Mouse (Mus musculus) heart, adult 2 months (tissue): ENCODE data around the gene Tlcd1. TPM values are rescaled to one million over a fixed set of nuclear protein-coding genes. Genes with fewer than 3 reads are reported as not detected.
"Not testable (repeated sequence)": the region's sequence is repeated elsewhere in the genome, so short reads cannot be mapped to it uniquely, and the experiment has no call there.

Experiments
- DNase-seq, 2 experiments: peaks; one replicate each; pipeline ENCODE4 v3.0.0; 2021
- H3K27ac ChIP-seq: fragments of 200-600 bp; 2 replicates; pipeline ENCODE4 v1.8.1; 2022
- H3K27me3 ChIP-seq: fragments of 200-500 bp; 2 replicates; pipeline ENCODE4 v1.6.1; 2012; ENCODE audit warnings: mild to moderate bottlenecking, low read length, inconsistent platforms, mixed read lengths; ENCODE audit not compliant: control insufficient read depth, insufficient read depth
- H3K36me3 ChIP-seq: fragments of 200-500 bp; 2 replicates; pipeline ENCODE4 v1.6.1; 2012; ENCODE audit warnings: low read length, inconsistent platforms; ENCODE audit not compliant: control insufficient read depth, insufficient read depth
- H3K4me1 ChIP-seq: fragments of 200-500 bp; 2 replicates; pipeline ENCODE4 v1.6.1; 2011; ENCODE audit warnings: low read length; ENCODE audit not compliant: control insufficient read depth, insufficient read depth
- H3K4me3 ChIP-seq: fragments of 200-600 bp; 2 replicates; pipeline ENCODE4 v1.8.1; 2022
- H3K79me2 ChIP-seq: fragments of 200-500 bp; replicated peaks from 2 replicates; pipeline ENCODE4 v1.6.1; 2012; ENCODE audit warnings: mild to moderate bottlenecking, inconsistent platforms, low read length, moderate library complexity, mixed read lengths; ENCODE audit not compliant: control insufficient read depth, insufficient read depth
- H3K9ac ChIP-seq: fragments of 200-500 bp; 2 replicates; pipeline ENCODE4 v1.6.1; 2012; ENCODE audit warnings: low read depth, mild to moderate bottlenecking, control low read depth, inconsistent platforms, low read length, mixed read lengths
- CTCF ChIP-seq: fragments of 200-600 bp; IDR thresholded peaks from 2 replicates; pipeline ENCODE4 v1.8.1; 2022; ENCODE audit warnings: antibody characterized with exemption, mild to moderate bottlenecking, moderate library complexity
- EP300 ChIP-seq: fragments of 200-500 bp; IDR thresholded peaks from 2 replicates; pipeline ENCODE4 v1.6.1; 2011; ENCODE audit warnings: low read depth, low read length, control low read depth; ENCODE audit not compliant: insufficient read depth
- POLR2A ChIP-seq: fragments of 200-500 bp; IDR thresholded peaks from 2 replicates; pipeline ENCODE4 v1.6.1; 2011; ENCODE audit warnings: mild to moderate bottlenecking, low read depth, low read length, control low read depth; ENCODE audit not compliant: insufficient read depth
- WGBS: fragments of 180-500 bp; shearing (Covaris S2); methylation state at CpG from one replicate; pipeline ENCODE4 v1.1.7; 2018; 5-methylcytosine and 5-hydroxymethylcytosine counted together
- intact Hi-C: fragments of 180-260 bp; cut with DNase I; formaldehyde crosslinking; loops from one replicate; pipeline ENCODE4 v1.15.1; 2025
- polyA plus RNA-seq: library from polyadenylated mRNA; depleted of rRNA; stranded (reverse); fragments of >200 nt; gene quantifications from 2 replicates; pipeline ENCODE4 v1.2.3, GENCODE M21; 2012
- total RNA-seq, 2 experiments: library from RNA; stranded (reverse); gene quantifications; 2 replicates each; pipeline ENCODE4 v1.2.3; 2021

Tlcd1 gene
- total and polyA plus RNA-seq, 3 experiments: 5.4 to 17.3 (median 5.7) TPM

GRCm38 (mm10) chr11:78182961-78183844, 6.7 kb downstream of the Tlcd1 start, which contains the start of gene Rpl23a:
Gene Rpl23a (minus strand): TSS chr11:78183584.
- peak; percentile 85 to 87 for DNase-seq
- peaks cover 2% of the 10 kb centered on the region for H3K4me1 ChIP-seq
- H3K27ac ChIP-seq: peak within 1 kb of the TSS; percentile 75
- H3K27me3 ChIP-seq: no peaks in the 10 kb centered on the region
- peaks cover 11% of the 10 kb centered on the region for H3K36me3 ChIP-seq
- H3K4me3 ChIP-seq: peak within 1 kb of the TSS; percentile 96
- no peaks in the 10 kb centered on the region for H3K79me2 ChIP-seq
- WGBS: under 1% methylated on average over 38 of the region's 38 CpGs
- intact Hi-C loops: no loop called here
- TF ChIP-seq EP300: peak; percentile 57; the same call in 1 of the 2 replicates
- peak; percentile 98 for TF ChIP-seq POLR2A
- peak; percentile 53 for TF ChIP-seq CTCF
- peak within 1 kb of the TSS; percentile 78 for H3K9ac ChIP-seq

GRCm38 (mm10) chr11:78183884-78184514, 7.5 kb downstream of the Tlcd1 start:
- Histone ChIP-seq H3K79me2 (no peaks in the 10 kb centered on the region), H3K36me3 (peaks cover 11% of the 10 kb centered on the region), H3K9ac (no peak overlapping the region), H3K27ac (no peak overlapping the region; the same call in 1 of the 2 replicates), H3K4me1 (peaks cover 2% of the 10 kb centered on the region), H3K4me3 (peak overlapping the region; percentile 96), H3K27me3 (no peaks in the 10 kb centered on the region)
- intact Hi-C loops: no loop called here
- no peak for DNase-seq
- 51% methylated on average over 10 of the region's 10 CpGs for WGBS
- no peak for TF ChIP-seq EP300
- no peak for TF ChIP-seq CTCF

- H3K9ac ChIP-seq, H3K79me2 ChIP-seq, H3K4me1 ChIP-seq, H3K4me3 ChIP-seq, H3K27me3 ChIP-seq, DNase-seq, H3K27ac ChIP-seq, intact Hi-C loops: not testable (repeated sequence)
- WGBS: 92% methylated on average over 6 of the region's 6 CpGs
- peaks cover 11% of the 10 kb centered on the region for H3K36me3 ChIP-seq
These were observed 8.2 kb downstream of the Tlcd1 start for GRCm38 (mm10) chr11:78184702-78185101.

GRCm38 (mm10) chr11:78188331-78189233, 12.1 kb downstream of the Tlcd1 start, which contains the start of gene Rab34:
Gene Rab34 (plus strand): TSS chr11:78188430.
- Histone ChIP-seq H3K4me1 (0 out of 2 replicates have a peak, but pooled peaks cover 1% of the 10 kb centered on the region), H3K27ac (peak within 1 kb of the TSS; percentile 64), H3K4me3 (peak within 1 kb of the TSS; percentile 73), H3K36me3 (no peaks in the 10 kb centered on the region), H3K9ac (peak within 1 kb of the TSS; percentile 78), H3K27me3 (no peaks in the 10 kb centered on the region), H3K79me2 (no peaks in the 10 kb centered on the region)
- peak; percentile 71 to 76 for DNase-seq
- WGBS: under 1% methylated on average over 73 of the region's 80 CpGs
- 0 out of 2 replicates have a peak, but pooled peaks have one; percentile 51 for TF ChIP-seq POLR2A
- no peak for TF ChIP-seq CTCF
- TF ChIP-seq EP300: no peak
- intact Hi-C loops: no loop called here

GRCm38 (mm10) chr11:78189234-78190040, 12.9 kb downstream of the Tlcd1 start:
- peak; percentile 54 to 66 for DNase-seq
- whole genome bisulfite sequencing: 4% methylated on average over 42 of the region's 42 CpGs
- no peaks in the 10 kb centered on the region for H3K79me2 ChIP-seq
- TF ChIP-seq POLR2A: no peak
- TF ChIP-seq EP300: no peak
- TF ChIP-seq CTCF: no peak
- no peaks in the 10 kb centered on the region for H3K27me3 ChIP-seq
- H3K4me1 ChIP-seq: 0 out of 2 replicates have a peak, but pooled peaks cover 1% of the 10 kb centered on the region
- peak overlapping the region; percentile 78 for H3K9ac ChIP-seq
- no peaks in the 10 kb centered on the region for H3K36me3 ChIP-seq
- peak overlapping the region; percentile 73 for H3K4me3 ChIP-seq
- intact Hi-C loops: no loop called here
- H3K27ac ChIP-seq: peak overlapping the region; percentile 64
